Mouse (Mus musculus): Measurements from ENCODE around the gene Apol7a.

The Apol7a gene

GRCm38 (mm10) chr15:77370588-77370987 lies 28.3 kb downstream of the Apol7a start:
- no peak for DNase-seq (ENCODE audit: low spot score in 2 of 2)

GRCm38 (mm10) chr15:77369981-77370380 lies 28.9 kb downstream of the Apol7a start:
- no peak for DNase-seq (ENCODE audit: low spot score in 2 of 2)

- no peak for DNase-seq (ENCODE audit: low spot score in 2 of 2)
These were observed 30.0 kb downstream of the Apol7a start for GRCm38 (mm10) chr15:77368818-77369320.

GRCm38 (mm10) chr15:77368148-77368547 lies 30.8 kb downstream of the Apol7a start:
- DNase-seq (ENCODE audit: low spot score in 2 of 2), result peak; percentile 76 to 90

- DNase-seq (ENCODE audit: low spot score in 2 of 2), result no peak
These were observed 31.4 kb downstream of the Apol7a start for GRCm38 (mm10) chr15:77367504-77367903.

GRCm38 (mm10) chr15:77366706-77367484 lies 32.0 kb downstream of the Apol7a start:
- DNase-seq (ENCODE audit: low spot score in 2 of 2), result peak; percentile 34 to 75

- DNase-seq (ENCODE audit: low spot score in 2 of 2), result no peak
These were observed 33.0 kb downstream of the Apol7a start for GRCm38 (mm10) chr15:77365700-77366570.

GRCm38 (mm10) chr15:77364026-77364425 lies 34.9 kb downstream of the Apol7a start:
- no peak for DNase-seq (ENCODE audit: low spot score in 2 of 2)

GRCm38 (mm10) chr15:77363578-77363977 lies 35.3 kb downstream of the Apol7a start:
- no peak for DNase-seq (ENCODE audit: low spot score in 2 of 2)

GRCm38 (mm10) chr15:77362952-77363351 lies 36.0 kb downstream of the Apol7a start:
- DNase-seq (ENCODE audit: low spot score in 2 of 2), result no peak

- no peak for DNase-seq (ENCODE audit: low spot score in 2 of 2)
These were observed 39.0 kb downstream of the Apol7a start for GRCm38 (mm10) chr15:77359905-77360304.

- no peak for DNase-seq (ENCODE audit: low spot score in 2 of 2)
These were observed 39.4 kb downstream of the Apol7a start for GRCm38 (mm10) chr15:77359486-77359885.

- DNase-seq (ENCODE audit: low spot score in 2 of 2), result no peak
These were observed 39.8 kb downstream of the Apol7a start for GRCm38 (mm10) chr15:77359084-77359483.

- DNase-seq (ENCODE audit: low spot score in 2 of 2), result peak; percentile 49 to 78
These were observed 40.4 kb downstream of the Apol7a start for GRCm38 (mm10) chr15:77358320-77359040.

- no peak for DNase-seq (ENCODE audit: low spot score in 2 of 2)
These were observed 42.6 kb downstream of the Apol7a start for GRCm38 (mm10) chr15:77356248-77356810.

GRCm38 (mm10) chr15:77354848-77355551 lies 43.9 kb downstream of the Apol7a start:
- DNase-seq (ENCODE audit: low spot score in 2 of 2), result no peak

GRCm38 (mm10) chr15:77354496-77354847 lies 44.4 kb downstream of the Apol7a start:
- DNase-seq (ENCODE audit: low spot score in 2 of 2), result no peak

GRCm38 (mm10) chr15:77353764-77354163 lies 45.1 kb downstream of the Apol7a start:
- DNase-seq (ENCODE audit: low spot score in 2 of 2), result no peak

GRCm38 (mm10) chr15:77352863-77353262 lies 46.0 kb downstream of the Apol7a start:
- DNase-seq (ENCODE audit: low spot score in 2 of 2), result no peak

GRCm38 (mm10) chr15:77350117-77350516 lies 48.8 kb downstream of the Apol7a start:
- DNase-seq (ENCODE audit: low spot score in 2 of 2), result no peak

- DNase-seq (ENCODE audit: low spot score in 2 of 2), result no peak
These were observed 50.8 kb downstream of the Apol7a start for GRCm38 (mm10) chr15:77348146-77348545.
